Mouse (Mus musculus) heart, adult 2 months (tissue): ENCODE data around the gene Phldb1. TPM values are rescaled to one million over a fixed set of nuclear protein-coding genes. Genes with fewer than 3 reads are reported as not detected.
"Not testable (repeated sequence)": the region's sequence is repeated elsewhere in the genome, so short reads cannot be mapped to it uniquely, and the experiment has no call there.

Experiments
- DNase-seq, 2 experiments: peaks; one replicate each; pipeline ENCODE4 v3.0.0; 2021
- H3K27ac ChIP-seq: fragments of 200-600 bp; 2 replicates; pipeline ENCODE4 v1.8.1; 2022
- H3K27me3 ChIP-seq: fragments of 200-500 bp; 2 replicates; pipeline ENCODE4 v1.6.1; 2012; ENCODE audit warnings: mild to moderate bottlenecking, low read length, inconsistent platforms, mixed read lengths; ENCODE audit not compliant: control insufficient read depth, insufficient read depth
- H3K36me3 ChIP-seq: fragments of 200-500 bp; 2 replicates; pipeline ENCODE4 v1.6.1; 2012; ENCODE audit warnings: low read length, inconsistent platforms; ENCODE audit not compliant: control insufficient read depth, insufficient read depth
- H3K4me1 ChIP-seq: fragments of 200-500 bp; 2 replicates; pipeline ENCODE4 v1.6.1; 2011; ENCODE audit warnings: low read length; ENCODE audit not compliant: control insufficient read depth, insufficient read depth
- H3K4me3 ChIP-seq: fragments of 200-600 bp; 2 replicates; pipeline ENCODE4 v1.8.1; 2022
- H3K79me2 ChIP-seq: fragments of 200-500 bp; replicated peaks from 2 replicates; pipeline ENCODE4 v1.6.1; 2012; ENCODE audit warnings: mild to moderate bottlenecking, inconsistent platforms, low read length, moderate library complexity, mixed read lengths; ENCODE audit not compliant: control insufficient read depth, insufficient read depth
- H3K9ac ChIP-seq: fragments of 200-500 bp; 2 replicates; pipeline ENCODE4 v1.6.1; 2012; ENCODE audit warnings: low read depth, mild to moderate bottlenecking, control low read depth, inconsistent platforms, low read length, mixed read lengths
- CTCF ChIP-seq: fragments of 200-600 bp; IDR thresholded peaks from 2 replicates; pipeline ENCODE4 v1.8.1; 2022; ENCODE audit warnings: antibody characterized with exemption, mild to moderate bottlenecking, moderate library complexity
- EP300 ChIP-seq: fragments of 200-500 bp; IDR thresholded peaks from 2 replicates; pipeline ENCODE4 v1.6.1; 2011; ENCODE audit warnings: low read depth, low read length, control low read depth; ENCODE audit not compliant: insufficient read depth
- POLR2A ChIP-seq: fragments of 200-500 bp; IDR thresholded peaks from 2 replicates; pipeline ENCODE4 v1.6.1; 2011; ENCODE audit warnings: mild to moderate bottlenecking, low read depth, low read length, control low read depth; ENCODE audit not compliant: insufficient read depth
- WGBS: fragments of 180-500 bp; shearing (Covaris S2); methylation state at CpG from one replicate; pipeline ENCODE4 v1.1.7; 2018; 5-methylcytosine and 5-hydroxymethylcytosine counted together
- intact Hi-C: fragments of 180-260 bp; cut with DNase I; formaldehyde crosslinking; loops from one replicate; pipeline ENCODE4 v1.15.1; 2025
- polyA plus RNA-seq: library from polyadenylated mRNA; depleted of rRNA; stranded (reverse); fragments of >200 nt; gene quantifications from 2 replicates; pipeline ENCODE4 v1.2.3, GENCODE M21; 2012
- total RNA-seq, 2 experiments: library from RNA; stranded (reverse); gene quantifications; 2 replicates each; pipeline ENCODE4 v1.2.3; 2021

Gene Phldb1
- total and polyA plus RNA-seq, 3 experiments: 104 to 146 (median 108) TPM

- H3K27me3 ChIP-seq: no peaks in the 10 kb centered on the region
- H3K9ac ChIP-seq: no peak overlapping the region
- no peak overlapping the region for H3K4me3 ChIP-seq
- 78% methylated on average over 2 of the region's 2 CpGs for WGBS
- peaks cover 2% of the 10 kb centered on the region; the same call in 1 of the 2 replicates for H3K4me1 ChIP-seq
- no peaks in the 10 kb centered on the region for H3K79me2 ChIP-seq
- no peak for DNase-seq
- no peak for TF ChIP-seq EP300
- TF ChIP-seq POLR2A: no peak
- no peak for TF ChIP-seq CTCF
- no peak overlapping the region for H3K27ac ChIP-seq
- intact Hi-C loops: no loop called here
- no peaks in the 10 kb centered on the region for H3K36me3 ChIP-seq
Measured at GRCm38 (mm10) chr9:44644186-44644585, 90.8 kb downstream of the Phldb1 start.

- intact Hi-C loops: no loop called here
- no peaks in the 10 kb centered on the region for H3K27me3 ChIP-seq
- no peak overlapping the region for H3K27ac ChIP-seq
- no peaks in the 10 kb centered on the region for H3K79me2 ChIP-seq
- H3K36me3 ChIP-seq: peaks cover 2% of the 10 kb centered on the region
- DNase-seq: no peak
- TF ChIP-seq POLR2A (no peak), CTCF (no peak), EP300 (no peak)
- H3K9ac ChIP-seq: no peak overlapping the region
- H3K4me1 ChIP-seq: peaks cover 2% of the 10 kb centered on the region; the same call in 1 of the 2 replicates
- WGBS: 94% methylated on average over 7 of the region's 7 CpGs
- H3K4me3 ChIP-seq: no peak overlapping the region
Measured at GRCm38 (mm10) chr9:44643103-44643502, 91.9 kb downstream of the Phldb1 start.

GRCm38 (mm10) chr9:44641616-44642015, 93.4 kb downstream of the Phldb1 start:
- H3K79me2 ChIP-seq: no peaks in the 10 kb centered on the region
- WGBS: 81% methylated on average over 2 of the region's 2 CpGs
- TF ChIP-seq POLR2A: no peak
- no peak for TF ChIP-seq CTCF
- no peak for TF ChIP-seq EP300
- intact Hi-C loops: no loop called here
- H3K4me3 ChIP-seq: no peak overlapping the region
- H3K36me3 ChIP-seq: peaks cover 13% of the 10 kb centered on the region
- no peak for DNase-seq
- H3K27me3 ChIP-seq: no peaks in the 10 kb centered on the region
- peaks cover 4% of the 10 kb centered on the region for H3K4me1 ChIP-seq
- H3K9ac ChIP-seq: no peak overlapping the region
- no peak overlapping the region for H3K27ac ChIP-seq

- H3K79me2 ChIP-seq: no peaks in the 10 kb centered on the region
- no peak overlapping the region for H3K4me3 ChIP-seq
- H3K4me1 ChIP-seq: peaks cover 4% of the 10 kb centered on the region
- no peaks in the 10 kb centered on the region for H3K27me3 ChIP-seq
- no peak overlapping the region for H3K27ac ChIP-seq
- 74% methylated on average over 3 of the region's 3 CpGs for WGBS
- H3K9ac ChIP-seq: no peak overlapping the region
- H3K36me3 ChIP-seq: peaks cover 13% of the 10 kb centered on the region
- no peak for DNase-seq
- intact Hi-C loops: no loop called here
- TF ChIP-seq EP300: no peak
- TF ChIP-seq CTCF: no peak
- TF ChIP-seq POLR2A: no peak
Measured at GRCm38 (mm10) chr9:44640646-44641357, 94.2 kb downstream of the Phldb1 start.

- H3K27me3 ChIP-seq, H3K79me2 ChIP-seq, intact Hi-C loops, H3K27ac ChIP-seq, H3K4me1 ChIP-seq, DNase-seq, H3K9ac ChIP-seq, H3K4me3 ChIP-seq: not testable (repeated sequence)
- 56% methylated on average over 1 of the region's 1 CpGs for WGBS
- peaks cover 13% of the 10 kb centered on the region for H3K36me3 ChIP-seq
Measured at GRCm38 (mm10) chr9:44640028-44640427, 95.0 kb downstream of the Phldb1 start.

GRCm38 (mm10) chr9:44638726-44639125, 96.3 kb downstream of the Phldb1 start:
- intact Hi-C loops, H3K4me3 ChIP-seq, H3K9ac ChIP-seq, H3K79me2 ChIP-seq, H3K4me1 ChIP-seq, H3K27ac ChIP-seq, H3K27me3 ChIP-seq: not testable (repeated sequence)
- 61% methylated on average over 9 of the region's 9 CpGs for WGBS
- TF ChIP-seq CTCF (0 out of 2 replicates have a peak, but pooled peaks have one; percentile 4), EP300 (0 out of 2 replicates have a peak, but pooled peaks have one; percentile 8)
- peaks cover 13% of the 10 kb centered on the region for H3K36me3 ChIP-seq
- DNase-seq: peak in 1 of 2 experiments; percentile 59
